Mouse (Mus musculus) kidney, adult 2 months (tissue): Measurements from ENCODE around the gene Appl2.

Source experiments
- CTCF ChIP-seq: fragments of 200-500 bp; conservative IDR thresholded peaks from 2 replicates; pipeline ENCODE4 v1.5.1; 2011; ENCODE audit warnings: low read depth, mild to moderate bottlenecking, control low read depth, low read length, moderate library complexity, mixed read lengths; ENCODE audit not compliant: insufficient read depth, insufficient read length
- POLR2A ChIP-seq: fragments of 200-500 bp; IDR thresholded peaks from one replicate; pipeline ENCODE4 v1.6.1; 2011; ENCODE audit warnings: low read depth, low read length, control low read depth

GRCm38 (mm10) chr10:83600650-83601049 lies 47.9 kb downstream of the Appl2 start:
- TF ChIP-seq CTCF (no peak), POLR2A (no peak)
